Comparison of ENCODE assay signal across 15 mouse cellular contexts in genomic region chr2:26188517-26188916, GRCm38 (mm10). TPM values are rescaled to one million over a fixed set of nuclear protein-coding genes. Genes with fewer than 3 reads are reported as not detected.
DNase-seq lines count a peak whose midpoint lies in the region; ATAC-seq and TF ChIP-seq lines count a peak whose summit lies in the region.
"Had no signal": no experiment of that assay in that cellular context is flagged by ENCODE, and none has a peak within 500 bp of the region (broad histone marks: within the 10 kb centered on the region; RNA-seq: fewer than 3 reads in every experiment).

No protein-coding gene starts in this region.

- no peaks in the 10 kb centered on the region for H3K4me1 ChIP-seq in heart, embryonic 12.5 days (replicated peaks)
- H3K4me1 ChIP-seq in MEL (ENCODE audit: control insufficient read depth in 1 of 2, insufficient read depth in 2 of 2, low read length in 2 of 2), result peaks cover 0 to 12% of the 10 kb centered on the region in 2 experiments; a peak in 2 of 4 replicates
- H3K4me1 ChIP-seq in limb, embryonic 10.5 days, result peaks cover 24% of the 10 kb centered on the region
- H3K4me1 ChIP-seq: limb, embryonic 12.5 days; midbrain, embryonic 12.5 days had no signal

- TF ChIP-seq EP300 in MEL (IDR thresholded peaks at IDR 0.05; ENCODE audit: low read depth in 1 of 2, low read length in 2 of 2), result peak in 1 of 2 experiments; percentile 52; a peak in 3 of 4 replicates

- TF ChIP-seq POLR2A in MEL (IDR thresholded peaks at IDR 0.05; ENCODE audit: control insufficient read depth in 1 of 2, insufficient read depth in 1 of 2, low read depth in 1 of 2, low read length in 2 of 2, poor library complexity in 1 of 2), result no peak

- TF ChIP-seq CTCF in MEL (IDR thresholded peaks at IDR 0.05 in 2 of 3, conservative IDR thresholded peaks at IDR 0.05 in 1 of 3; ENCODE audit: control insufficient read depth in 1 of 3, insufficient read depth in 1 of 3, low read depth in 2 of 3, low read length in 3 of 3, poor library complexity in 1 of 3, severe bottlenecking in 1 of 3), result no peak

- H3K9me3 ChIP-seq in heart, embryonic 12.5 days (replicated peaks), result no peaks in the 10 kb centered on the region
- H3K9me3 ChIP-seq in MEL (replicated peaks; ENCODE audit: insufficient read depth, low read length), result no peaks in the 10 kb centered on the region
- H3K9me3 ChIP-seq in limb, embryonic 10.5 days (replicated peaks), result no peaks in the 10 kb centered on the region
- H3K9me3 ChIP-seq: embryonic facial prominence, embryonic 15.5 days; limb, embryonic 12.5 days; midbrain, embryonic 12.5 days had no signal

- no peaks in the 10 kb centered on the region for H3K36me3 ChIP-seq in heart, embryonic 12.5 days
- no peaks in the 10 kb centered on the region for H3K36me3 ChIP-seq in MEL (ENCODE audit: control insufficient read depth in 1 of 2, insufficient read depth in 2 of 2, low read length in 2 of 2)
- H3K36me3 ChIP-seq in limb, embryonic 10.5 days, result no peaks in the 10 kb centered on the region
- H3K36me3 ChIP-seq: embryonic facial prominence, embryonic 15.5 days; limb, embryonic 12.5 days; midbrain, embryonic 12.5 days had no signal

- H3K4me3 ChIP-seq in heart, embryonic 12.5 days, result no peak overlapping the region
- H3K4me3 ChIP-seq in MEL (ENCODE audit: control insufficient read depth in 1 of 2, insufficient read depth in 1 of 2, low read depth in 2 of 2, low read length in 2 of 2), result no peak overlapping the region
- H3K4me3 ChIP-seq in limb, embryonic 10.5 days, result no peak overlapping the region
- H3K4me3 ChIP-seq: embryonic facial prominence, embryonic 15.5 days; limb, embryonic 12.5 days; midbrain, embryonic 12.5 days had no signal

- no peak for TF ChIP-seq RAD21 in MEL (IDR thresholded peaks at IDR 0.05; ENCODE audit: low read depth, low read length)

- no peak overlapping the region for H3K27ac ChIP-seq in heart, embryonic 12.5 days (ENCODE audit: poor library complexity, severe bottlenecking)
- no peak overlapping the region for H3K27ac ChIP-seq in MEL (ENCODE audit: control insufficient read depth, low read depth, low read length)
- H3K27ac ChIP-seq in limb, embryonic 10.5 days, result no peak overlapping the region
- H3K27ac ChIP-seq: embryonic facial prominence, embryonic 15.5 days; limb, embryonic 12.5 days; midbrain, embryonic 12.5 days had no signal

- WGBS in heart, embryonic 12.5 days, result 72% methylated on average over 5 of the region's 5 CpGs
- 86% methylated on average over 5 of the region's 5 CpGs for WGBS in limb, embryonic 10.5 days

- H3K79me2 ChIP-seq in MEL (ENCODE audit: control insufficient read depth, insufficient read depth, low read length, poor library complexity), result no peaks in the 10 kb centered on the region

- ATAC-seq in heart, embryonic 12.5 days (ENCODE audit: insufficient number of reproducible peaks, low FRiP score), result no peak
- ATAC-seq: inflammation-experienced regulatory T-cells, adult 6 months had no signal

- H3K27me3 ChIP-seq in heart, embryonic 12.5 days (replicated peaks), result peaks cover 80% of the 10 kb centered on the region
- peaks cover 2% of the 10 kb centered on the region in 2 experiments; a peak in 3 of 4 replicates for H3K27me3 ChIP-seq in MEL (ENCODE audit: control insufficient read depth in 1 of 2, insufficient read depth in 2 of 2, low read length in 2 of 2)
- peaks cover 100% of the 10 kb centered on the region for H3K27me3 ChIP-seq in limb, embryonic 10.5 days (ENCODE audit: low read depth, poor library complexity, severe bottlenecking)

- H3K4me2 ChIP-seq in heart, embryonic 12.5 days, result no peak overlapping the region
- H3K4me2 ChIP-seq: embryonic facial prominence, embryonic 15.5 days; limb, embryonic 12.5 days; midbrain, embryonic 12.5 days had no signal

- no peak overlapping the region for H3K9ac ChIP-seq in heart, embryonic 12.5 days
- no peak overlapping the region for H3K9ac ChIP-seq in MEL (ENCODE audit: control insufficient read depth, low read depth, low read length, poor library complexity, severe bottlenecking)
- H3K9ac ChIP-seq: embryonic facial prominence, embryonic 15.5 days; limb, embryonic 12.5 days; midbrain, embryonic 12.5 days had no signal

- peak; percentile 33 to 45 for DNase-seq in heart, adult 18-20 months
- DNase-seq in MEL (ENCODE audit: low read depth, low spot score), result peak; percentile 88
- DNase-seq in kidney, postnatal 36 days, result peak; percentile 5 to 38
- DNase-seq in naive thymus-derived CD4-positive, alpha-beta T cell, adult 2 months (ENCODE audit: low read depth), result peak; percentile 9
- DNase-seq in embryo, embryonic 10 days (ENCODE audit: low spot score), result no peak
- DNase-seq in T-cell, adult 2 months (ENCODE audit: low spot score), result no peak
- DNase-seq in limb, embryonic 10.5 days (ENCODE audit: low spot score), result no peak
- DNase-seq: gastrocnemius, postnatal 14 days had no signal

TF ChIP-seq in MEL, 35 proteins besides CTCF, POLR2A, EP300 and RAD21:
- TF ChIP-seq MAX (IDR thresholded peaks at IDR 0.05; ENCODE audit: low read length), result no peak
- TF ChIP-seq MYB (IDR thresholded peaks at IDR 0.05; ENCODE audit: low read depth, low read length), result no peak
- no peak for TF ChIP-seq NRF1 (IDR thresholded peaks at IDR 0.05; ENCODE audit: insufficient read depth, low read depth, low read length, poor library complexity, severe bottlenecking)
- TF ChIP-seq BHLHE40 (IDR thresholded peaks at IDR 0.05; ENCODE audit: borderline replicate concordance, low read depth, low read length), result no peak
- TF ChIP-seq ETS1 (IDR thresholded peaks at IDR 0.05; ENCODE audit: low read depth, low read length), result no peak; the same call in 1 of the 2 replicates
- 0 out of 2 replicates have a peak, but pooled peaks have one; percentile 8 for TF ChIP-seq TCF12 (IDR thresholded peaks at IDR 0.05; ENCODE audit: low read depth, low read length)
- no peak for TF ChIP-seq JUND (IDR thresholded peaks at IDR 0.05; ENCODE audit: low read depth, low read length)
- no peak for TF ChIP-seq POLR2AphosphoS2 (IDR thresholded peaks at IDR 0.05; ENCODE audit: low read length)
- no peak for TF ChIP-seq MYC (IDR thresholded peaks at IDR 0.05; ENCODE audit: low read depth, low read length)
- TF ChIP-seq ELF1 (IDR thresholded peaks at IDR 0.05; ENCODE audit: low read depth, low read length), result no peak
- peak; percentile 43; the same call in 1 of the 2 replicates for TF ChIP-seq RCOR1 (IDR thresholded peaks at IDR 0.05; ENCODE audit: low read depth, low read length)
- no peak for TF ChIP-seq MAFK (IDR thresholded peaks at IDR 0.05; ENCODE audit: borderline replicate concordance, low read depth, low read length)
- no peak for TF ChIP-seq UBTF (IDR thresholded peaks at IDR 0.05; ENCODE audit: borderline replicate concordance, insufficient read depth, low read depth, low read length)
- TF ChIP-seq MAZ (IDR thresholded peaks at IDR 0.05; ENCODE audit: low read depth, low read length), result no peak; the same call in 1 of the 2 replicates

RNA-seq across cellular contexts. Expression of gene Lhx3, which starts 19.6 kb away (rescaled TPM):
- total RNA-seq in heart, adult 18-20 months (2021), result not detected
- polyA plus RNA-seq in heart, embryonic 12.5 days (2016; fragmentation: Nextera tagmentation; extraction: Ambion mirVana), result not detected in 2 replicates
- total RNA-seq in MEL (2012; rRNA removed), result not detected in 2 replicates
- not detected for polyA plus RNA-seq in MEL (2012; ENCODE audit: insufficient read depth in 1 of 2, insufficient read length in 2 of 2, low read depth in 1 of 2, low replicate concordance in 2 of 2, missing spikeins in 1 of 2)
- polyA plus RNA-seq in limb, embryonic 10.5 days (2016; fragmentation: Nextera tagmentation; extraction: Ambion mirVana), result 0.18 TPM in 1 of 2 replicates, not detected in the other
- total RNA-seq: gastrocnemius, postnatal 14 days had no signal
- polyA plus RNA-seq: C2C12; inflammation-experienced regulatory T-cells, adult 6 months; limb, embryonic 12.5 days; stomach, embryonic 14.5 days had no signal

RNA-seq across cellular contexts. Expression of gene Qsox2, which starts 48.8 kb away (rescaled TPM):
- 10 to 100 TPM; 13.8 TPM for total RNA-seq in heart, adult 18-20 months (2021)
- 15.6 and 15.9 TPM in 2 replicates for polyA plus RNA-seq in heart, embryonic 12.5 days (2016; fragmentation: Nextera tagmentation; extraction: Ambion mirVana)
- total RNA-seq in MEL (2012; rRNA removed), result 13.4 and 17.0 TPM in 2 replicates
- polyA plus RNA-seq in MEL (2012; ENCODE audit: insufficient read depth in 1 of 2, insufficient read length in 2 of 2, low read depth in 1 of 2, low replicate concordance in 2 of 2, missing spikeins in 1 of 2), result 10 to 100 TPM in 1 of 2 experiments, not detected in 1; 12.1 TPM
- 14.7 and 16.1 TPM in 2 replicates for polyA plus RNA-seq in limb, embryonic 10.5 days (2016; fragmentation: Nextera tagmentation; extraction: Ambion mirVana)

Comparison
In these comparisons a context has a peak if more than half of its experiments do, and no peak if none do; other contexts are left out.
1. DNase-seq: peak in heart, adult 18-20 months (2 of 2), MEL (single experiment), kidney, postnatal 36 days (2 of 2) and naive thymus-derived CD4-positive, alpha-beta T cell, adult 2 months (single experiment); none in embryo, embryonic 10 days (single experiment), T-cell, adult 2 months (single experiment) and limb, embryonic 10.5 days (single experiment).